Mouse (Mus musculus) C2C12 (cell line): ENCODE results near the gene Nectin1.

ENCODE experiments used
- CTCF ChIP-seq: IDR thresholded peaks from one replicate; pipeline ENCODE4 v1.5.1; 2011; ENCODE audit not compliant: control insufficient read depth, insufficient read depth, insufficient read length
- FOSL1 ChIP-seq: IDR thresholded peaks from one replicate; pipeline ENCODE4 v1.8.0; 2011; ENCODE audit warnings: mild to moderate bottlenecking, low read length; ENCODE audit not compliant: poor library complexity, insufficient read depth, severe bottlenecking
- MAX ChIP-seq: IDR thresholded peaks from one replicate; pipeline ENCODE4 v1.6.1; 2011; ENCODE audit warnings: mild to moderate bottlenecking, control low read depth
- MYOD1 ChIP-seq: IDR thresholded peaks from one replicate; pipeline ENCODE4 v1.6.1; 2011; ENCODE audit warnings: low read depth; ENCODE audit not compliant: control insufficient read depth, insufficient read length
- USF1 ChIP-seq: IDR thresholded peaks from one replicate; pipeline ENCODE4 v1.6.1; 2011; ENCODE audit warnings: low read depth, mild to moderate bottlenecking, control low read depth, moderate library complexity

DNA sequence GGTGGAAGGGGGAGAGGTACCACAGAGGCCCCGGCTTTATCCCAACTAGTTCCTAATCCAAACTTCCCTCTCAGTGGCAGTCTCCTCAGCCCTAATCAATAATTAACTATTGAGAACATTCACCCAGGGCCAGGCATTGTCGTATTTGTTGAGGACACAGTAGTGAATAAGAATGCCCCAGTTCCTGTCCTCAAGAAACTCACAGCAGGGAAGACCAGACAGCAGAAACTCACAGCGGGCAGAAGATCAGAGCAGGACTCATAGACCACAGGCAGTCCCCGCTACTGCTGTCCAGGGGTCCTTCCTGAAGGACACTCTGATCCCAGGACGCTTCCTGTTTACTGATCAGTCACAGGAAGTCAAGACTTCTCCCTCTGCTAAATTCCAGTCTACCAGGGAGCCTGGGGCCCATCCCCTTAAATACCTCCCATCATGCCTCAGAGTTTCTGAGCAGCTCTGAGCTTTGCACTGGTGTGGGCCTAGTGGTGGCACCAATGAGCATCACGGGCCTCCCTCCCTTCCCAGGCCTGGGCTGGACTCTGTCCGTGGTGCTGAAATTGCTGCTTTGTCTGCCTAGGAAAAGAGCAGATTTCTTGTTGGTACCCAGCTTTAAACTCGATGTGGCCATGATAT lies 45.6 kb upstream of the Nectin1 start:
- TF ChIP-seq CTCF: no peak
- TF ChIP-seq FOSL1: no peak
- TF ChIP-seq MAX: no peak
- TF ChIP-seq USF1: no peak
- no peak for TF ChIP-seq MYOD1
